Mouse (Mus musculus): ENCODE data around the gene Spint1.

DNA sequence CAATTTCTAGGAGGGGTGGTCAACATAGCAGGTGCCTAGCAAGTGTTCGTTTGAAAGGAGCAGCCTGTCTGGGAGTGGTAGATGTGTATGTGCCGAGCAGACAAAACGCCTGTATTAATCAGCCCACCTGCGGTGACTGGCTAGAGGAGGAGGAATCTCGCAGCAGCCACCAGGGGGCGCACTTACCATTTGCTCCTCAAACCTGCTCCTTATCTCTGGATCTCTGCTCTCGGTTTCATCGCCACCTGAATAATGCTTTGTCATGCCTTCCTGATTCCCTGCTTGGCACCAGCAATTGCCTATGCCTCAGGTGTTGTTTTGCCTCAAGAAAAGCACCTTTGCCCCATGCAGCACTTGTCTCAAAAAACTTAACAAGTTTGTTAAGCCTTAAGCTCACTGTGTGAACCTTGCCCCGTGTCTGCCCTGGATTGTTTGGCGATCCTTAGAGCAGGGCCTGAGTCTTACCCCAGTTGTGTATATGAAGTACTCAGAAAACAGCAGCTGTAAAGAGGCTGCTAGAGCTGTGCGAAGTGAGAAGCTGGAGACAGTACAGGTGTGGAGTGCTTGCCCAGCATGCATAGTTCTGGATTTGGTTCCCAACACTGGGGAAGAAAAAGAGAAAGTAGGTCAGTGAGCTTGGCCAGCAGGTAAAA lies 13.8 kb downstream of the Spint1 start:
- peak; percentile 90 for TF ChIP-seq CTCF (IDR thresholded peaks at IDR 0.05; ENCODE audit: low read depth, low read length)
- TF ChIP-seq GATA1 (IDR thresholded peaks at IDR 0.05; ENCODE audit: borderline replicate concordance, low read length), result no peak
